Mouse (Mus musculus): ENCODE measurements around the gene Erich3. TPM values are rescaled to one million over a fixed set of nuclear protein-coding genes. Genes with fewer than 3 reads are reported as not detected.

Gene Erich3
- not detected for polyA plus RNA-seq (2017; shearing (Covaris generic))

GRCm38 (mm10) chr3:154663545-154663944 lies at the start of gene Erich3:
Gene Erich3, plus strand, starts transcription at chr3:154663859.

Other genes starting within 250 kb of the Erich3 start
- 2.0 TPM for gene Cryz, start 67.1 kb upstream of the Erich3 start, polyA plus RNA-seq (2017; shearing (Covaris generic))
- 4.1 TPM for gene Tyw3, start 66.8 kb upstream of the Erich3 start, polyA plus RNA-seq (2017; shearing (Covaris generic))

All from naive thymus-derived CD4-positive, alpha-beta T cell, adult 5 months (primary cell).